Comparison of ENCODE assay signal across 23 mouse cellular contexts in the genomic region with DNA sequence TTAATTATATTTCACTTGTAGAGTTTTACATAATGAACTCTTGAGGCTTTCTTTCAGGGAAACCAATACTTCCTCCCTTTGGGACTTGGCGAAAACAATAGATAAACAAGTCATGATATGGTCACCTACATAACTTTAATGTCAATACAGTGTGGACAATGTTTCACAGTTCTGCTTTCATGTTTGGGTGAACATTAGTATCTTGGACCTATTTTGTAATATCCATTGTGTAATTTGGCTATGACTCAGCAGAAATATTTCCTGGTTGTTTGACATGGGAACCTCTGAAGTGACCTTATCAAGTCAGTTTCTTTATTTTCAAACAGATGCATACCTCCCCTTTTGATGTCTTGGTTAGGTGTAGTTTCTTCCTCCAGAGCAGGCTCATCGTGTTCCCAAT. TPM values are rescaled to one million over a fixed set of nuclear protein-coding genes. Genes with fewer than 3 reads are reported as not detected.
"Had no signal": no experiment of that assay in that cellular context is flagged by ENCODE, and none has a peak within 500 bp of the region (broad histone marks: within the 10 kb centered on the region; RNA-seq: fewer than 3 reads in every experiment).

No protein-coding gene starts in this region.

- H3K27me3 ChIP-seq: lung, embryonic 15.5 days; midbrain, embryonic 12.5 days; neural tube, embryonic 13.5 days; neural tube, embryonic 15.5 days; stomach, embryonic 15.5 days had no signal

- ATAC-seq: liver, postnatal 0 days; lung, postnatal 0 days; midbrain, embryonic 16.5 days had no signal

- H3K4me3 ChIP-seq: lung, embryonic 15.5 days; midbrain, embryonic 10.5 days; midbrain, embryonic 12.5 days; myocyte; neural tube, embryonic 13.5 days; neural tube, embryonic 15.5 days; stomach, embryonic 15.5 days had no signal

- DNase-seq: liver, postnatal 0 days; lung, adult 2 months; lung, postnatal 4 days; midbrain, embryonic 14.5 days; right cerebral cortex, postnatal 14 days; thymus, adult 2 months; thymus, postnatal 25 days; thymus, postnatal 4 days had no signal

- H3K9ac ChIP-seq: liver, postnatal 0 days; lung, embryonic 15.5 days; midbrain, embryonic 12.5 days; neural tube, embryonic 13.5 days; neural tube, embryonic 15.5 days; stomach, embryonic 15.5 days had no signal

- H3K9me3 ChIP-seq: lung, embryonic 15.5 days; midbrain, embryonic 12.5 days; neural tube, embryonic 13.5 days; neural tube, embryonic 15.5 days; stomach, embryonic 15.5 days had no signal

- H3K36me3 ChIP-seq: lung, embryonic 15.5 days; midbrain, embryonic 10.5 days; midbrain, embryonic 12.5 days; neural tube, embryonic 13.5 days; neural tube, embryonic 15.5 days; stomach, embryonic 15.5 days had no signal

- H3K4me2 ChIP-seq: lung, embryonic 15.5 days; midbrain, embryonic 12.5 days; neural tube, embryonic 13.5 days; neural tube, embryonic 15.5 days; stomach, embryonic 15.5 days had no signal

- H3K4me1 ChIP-seq: lung, embryonic 15.5 days; midbrain, embryonic 10.5 days; midbrain, embryonic 12.5 days; neural tube, embryonic 13.5 days; neural tube, embryonic 15.5 days; stomach, embryonic 15.5 days had no signal

- H3K27ac ChIP-seq: lung, embryonic 15.5 days; midbrain, embryonic 10.5 days; midbrain, embryonic 12.5 days; neural tube, embryonic 13.5 days; neural tube, embryonic 15.5 days; stomach, embryonic 15.5 days; stomach, postnatal 0 days had no signal

RNA-seq across cellular contexts. Expression of gene Gm1330, which starts 1.8 kb away (rescaled TPM):
- total RNA-seq: megakaryocyte-erythroid progenitor cell, adult 5-6 weeks had no signal
- polyA plus RNA-seq: liver, postnatal 0 days; lung, adult 2 months; lung, embryonic 15.5 days; lung, postnatal 0 days; midbrain, embryonic 10.5 days; midbrain, embryonic 12.5 days; midbrain, embryonic 14.5 days; midbrain, embryonic 16.5 days; myocyte; neural tube, embryonic 11.5 days; neural tube, embryonic 13.5 days; neural tube, embryonic 15.5 days; spleen, adult 2 months; stomach, embryonic 15.5 days; stomach, postnatal 0 days; testis, adult 2 months; thymus, adult 2 months; urinary bladder, adult 2 months had no signal

RNA-seq across cellular contexts. Expression of gene Gm10750, which starts 12.2 kb away (rescaled TPM):
- total RNA-seq: megakaryocyte-erythroid progenitor cell, adult 5-6 weeks had no signal
- polyA plus RNA-seq: liver, postnatal 0 days; lung, adult 2 months; lung, embryonic 15.5 days; lung, postnatal 0 days; midbrain, embryonic 10.5 days; midbrain, embryonic 12.5 days; midbrain, embryonic 14.5 days; midbrain, embryonic 16.5 days; myocyte; neural tube, embryonic 11.5 days; neural tube, embryonic 13.5 days; neural tube, embryonic 15.5 days; spleen, adult 2 months; stomach, embryonic 15.5 days; stomach, postnatal 0 days; thymus, adult 2 months; urinary bladder, adult 2 months had no signal
